9 mouse cellular contexts compared by ENCODE assay signal in the genomic region with DNA sequence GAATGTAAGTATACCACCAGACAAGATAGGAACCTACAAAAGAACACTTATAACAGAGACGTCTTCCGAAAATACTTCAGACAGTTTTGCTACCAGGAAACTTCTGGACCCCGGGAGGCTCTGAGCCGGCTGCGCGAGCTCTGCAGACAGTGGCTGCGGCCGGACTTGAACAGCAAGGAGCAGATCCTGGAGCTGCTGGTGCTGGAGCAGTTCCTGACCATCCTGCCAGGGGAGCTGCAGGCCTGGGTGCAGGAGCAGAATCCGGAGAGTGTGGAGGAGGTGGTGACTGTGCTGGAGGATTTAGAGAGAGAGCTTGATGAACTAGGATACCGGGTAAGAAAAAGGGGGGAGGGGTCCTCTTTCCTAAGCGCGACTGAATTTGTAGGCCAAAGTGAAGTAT. TPM values are rescaled to one million over a fixed set of nuclear protein-coding genes. Genes with fewer than 3 reads are reported as not detected.
DNase-seq lines count a peak whose midpoint lies in the region; ATAC-seq and TF ChIP-seq lines count a peak whose summit lies in the region.
"Had no signal": no experiment of that assay in that cellular context is flagged by ENCODE, and none has a peak within 500 bp of the region (broad histone marks: within the 10 kb centered on the region; RNA-seq: fewer than 3 reads in every experiment).

No protein-coding gene starts in this region.

- no peak for TF ChIP-seq POLR2A in testis, adult 2 months (IDR thresholded peaks at IDR 0.05; ENCODE audit: control insufficient read depth, low read depth, low read length)

- ATAC-seq in forebrain, embryonic 12.5 days (ENCODE audit: low FRiP score): no peak

- peak; percentile 76 for DNase-seq in heart, embryonic 10.5 days (ENCODE audit: low spot score)
- no peak for DNase-seq in heart, postnatal 36 days
- DNase-seq in ES-E14 (ENCODE audit: low read depth, low spot score) (no peak), liver (peak; percentile 9)
- DNase-seq in natural killer cell, adult 2 months (ENCODE audit: low spot score in 2 of 2): no peak
- DNase-seq in thymus, postnatal 36 days: no peak

- TF ChIP-seq CTCF in testis, adult 2 months (IDR thresholded peaks at IDR 0.05; ENCODE audit: control insufficient read depth, insufficient read depth, insufficient replicate concordance, low read depth, low read length): no peak

- H3K27me3 ChIP-seq in heart, embryonic 10.5 days (ENCODE audit: insufficient read depth, poor library complexity, severe bottlenecking): no peaks in the 10 kb centered on the region
- H3K27me3 ChIP-seq in forebrain, embryonic 12.5 days: peaks cover 10% of the 10 kb centered on the region; the same call in 1 of the 2 replicates
- no peaks in the 10 kb centered on the region for H3K27me3 ChIP-seq in testis, adult 2 months (ENCODE audit: control insufficient read depth, insufficient read depth, low read length)

- H3K27ac ChIP-seq in heart, embryonic 10.5 days: no peak overlapping the region
- no peak overlapping the region for H3K27ac ChIP-seq in ES-E14 (ENCODE audit: insufficient read depth, low read depth, low read length, poor library complexity, severe bottlenecking)
- H3K27ac ChIP-seq in forebrain, embryonic 12.5 days: no peak overlapping the region
- H3K27ac ChIP-seq in testis, adult 2 months (ENCODE audit: control insufficient read depth, insufficient read depth, low read depth, low read length): no peak overlapping the region

- in situ Hi-C loops in ES-E14 (cut with MboI; ENCODE audit: low sequenced_read_pairs in 2 of 2, unreplicated experiment in 2 of 2): no loop called here

- H3K4me3 ChIP-seq in heart, embryonic 10.5 days: peak overlapping the region; percentile 85
- H3K4me3 ChIP-seq in ES-E14 (ENCODE audit: insufficient read depth in 1 of 2, low read depth in 1 of 2, low read length in 2 of 2, poor library complexity in 1 of 2, severe bottlenecking in 1 of 2): peak overlapping the region; percentile 76 to 86; a peak in 2 of 4 replicates
- H3K4me3 ChIP-seq in forebrain, embryonic 12.5 days (replicated peaks): peak overlapping the region; percentile 82
- H3K4me3 ChIP-seq in testis, adult 2 months (ENCODE audit: control insufficient read depth, low read depth, low read length): peak overlapping the region; percentile 55

- WGBS in heart, embryonic 10.5 days: 66% methylated on average over 12 of the region's 12 CpGs
- 68% methylated on average over 12 of the region's 12 CpGs for WGBS in forebrain, embryonic 12.5 days

- H3K4me2 ChIP-seq in forebrain, embryonic 12.5 days: peak overlapping the region; percentile 64

- H3K36me3 ChIP-seq in heart, embryonic 10.5 days: peaks cover 20% of the 10 kb centered on the region
- peaks cover 3% of the 10 kb centered on the region; the same call in 1 of the 2 replicates for H3K36me3 ChIP-seq in ES-E14 (ENCODE audit: control insufficient read depth, insufficient read depth, low read length, poor library complexity, severe bottlenecking)
- peaks cover 13% of the 10 kb centered on the region for H3K36me3 ChIP-seq in forebrain, embryonic 12.5 days (replicated peaks)
- no peaks in the 10 kb centered on the region for H3K36me3 ChIP-seq in testis, adult 2 months (ENCODE audit: control insufficient read depth, insufficient read depth, low read length)

- H3K4me1 ChIP-seq in heart, embryonic 10.5 days: peaks cover 8% of the 10 kb centered on the region
- H3K4me1 ChIP-seq in ES-E14 (ENCODE audit: control insufficient read depth in 2 of 2, insufficient read depth in 2 of 2, low read length in 2 of 2, poor library complexity in 1 of 2): 0 out of 4 replicates have a peak, but pooled peaks cover 0 to 2% of the 10 kb centered on the region in 2 experiments
- peaks cover 19% of the 10 kb centered on the region for H3K4me1 ChIP-seq in forebrain, embryonic 12.5 days
- peaks cover 3% of the 10 kb centered on the region; the same call in 1 of the 2 replicates for H3K4me1 ChIP-seq in testis, adult 2 months (ENCODE audit: control insufficient read depth, insufficient read depth, low read length)

- H3K9me3 ChIP-seq in heart, embryonic 10.5 days: no peaks in the 10 kb centered on the region
- H3K9me3 ChIP-seq in ES-E14 (ENCODE audit: control insufficient read depth, insufficient read depth, low read depth, low read length): no peaks in the 10 kb centered on the region
- H3K9me3 ChIP-seq in forebrain, embryonic 12.5 days: no peaks in the 10 kb centered on the region

- H3K9ac ChIP-seq in ES-E14 (ENCODE audit: insufficient read depth, low read depth, low read length, poor library complexity, severe bottlenecking): peak overlapping the region; percentile 62; the same call in 1 of the 2 replicates
- peak overlapping the region; percentile 89; the same call in 1 of the 2 replicates for H3K9ac ChIP-seq in forebrain, embryonic 12.5 days

- intact Hi-C loops in heart, postnatal 36 days (cut with DNase I): loop anchor here (2.0 to 5.0 kb wide), 3 partner anchors 104 to 349 kb away; a partner anchor contains a TSS

TF ChIP-seq in ES-E14, 5 proteins besides CTCF, POLR2A, EP300 and RAD21:
- TF ChIP-seq ZC3H11A (IDR thresholded peaks at IDR 0.05; ENCODE audit: borderline replicate concordance, low read depth, low read length) (no peak), MAFK (IDR thresholded peaks at IDR 0.05; ENCODE audit: insufficient read depth, low read depth, low read length) (no peak), HCFC1 (IDR thresholded peaks at IDR 0.05; ENCODE audit: borderline replicate concordance, insufficient read depth, low read length) (no peak), CHD2 (IDR thresholded peaks at IDR 0.05; ENCODE audit: low read depth, low read length) (no peak), ZNF384 (IDR thresholded peaks at IDR 0.05; ENCODE audit: low read depth, low read length) (no peak)

RNA-seq across cellular contexts. Expression of a gene that starts 1.1 kb away (rescaled TPM):
- polyA plus RNA-seq in heart, embryonic 10.5 days (2016; fragmentation: Nextera tagmentation; extraction: Ambion mirVana): 8.9 and 12.5 TPM in 2 replicates
- 1 to 10 TPM; 5.3 to 5.8 TPM for total RNA-seq in heart, postnatal 36 days (2021)
- 7.1 and 10.4 TPM in 2 replicates for total RNA-seq in ES-E14 (2012; rRNA removed)
- polyA plus RNA-seq in forebrain, embryonic 12.5 days (2016; fragmentation: Nextera tagmentation; extraction: Ambion mirVana): 20.1 and 20.2 TPM in 2 replicates
- 14.6 and 15.3 TPM in 2 replicates for polyA plus RNA-seq in testis, adult 2 months (2012; rRNA removed)

RNA-seq across cellular contexts. Expression of a gene that starts 17.0 kb away (rescaled TPM):
- polyA plus RNA-seq in heart, embryonic 10.5 days (2016; fragmentation: Nextera tagmentation; extraction: Ambion mirVana): not detected in 2 replicates
- not detected for total RNA-seq in heart, postnatal 36 days (2021)
- total RNA-seq in ES-E14 (2012; rRNA removed): not detected in 2 replicates
- polyA plus RNA-seq in forebrain, embryonic 12.5 days (2016; fragmentation: Nextera tagmentation; extraction: Ambion mirVana): not detected in 2 replicates
- polyA plus RNA-seq in testis, adult 2 months (2012; rRNA removed): not detected in 2 replicates
- total RNA-seq: liver, adult 2 months had no signal
- polyA plus RNA-seq: liver, adult 2 months had no signal

RNA-seq across cellular contexts. Expression of a gene that starts 38.8 kb away (rescaled TPM):
- 69.4 and 78.6 TPM in 2 replicates for polyA plus RNA-seq in heart, embryonic 10.5 days (2016; fragmentation: Nextera tagmentation; extraction: Ambion mirVana)
- 10 to 100 TPM; 26.4 to 31.2 TPM for total RNA-seq in heart, postnatal 36 days (2021)
- 20.4 and 21.7 TPM in 2 replicates for total RNA-seq in ES-E14 (2012; rRNA removed)
- polyA plus RNA-seq in forebrain, embryonic 12.5 days (2016; fragmentation: Nextera tagmentation; extraction: Ambion mirVana): 96.5 and 97.3 TPM in 2 replicates
- 9.3 and 10.2 TPM in 2 replicates for polyA plus RNA-seq in testis, adult 2 months (2012; rRNA removed)

RNA-seq across cellular contexts. Expression of a gene that starts 51.8 kb away (rescaled TPM):
- polyA plus RNA-seq in heart, embryonic 10.5 days (2016; fragmentation: Nextera tagmentation; extraction: Ambion mirVana): not detected in 2 replicates
- not detected for total RNA-seq in heart, postnatal 36 days (2021)
- total RNA-seq in ES-E14 (2012; rRNA removed): 2.1 and 2.2 TPM in 2 replicates
- polyA plus RNA-seq in forebrain, embryonic 12.5 days (2016; fragmentation: Nextera tagmentation; extraction: Ambion mirVana): not detected in 2 replicates
- 73.9 and 120 TPM in 2 replicates for polyA plus RNA-seq in testis, adult 2 months (2012; rRNA removed)

Comparison
In these comparisons a context has a peak if more than half of its experiments do, and no peak if none do; other contexts are left out.
1. DNase-seq: peak in heart, embryonic 10.5 days (single experiment) and liver (single experiment); none in heart, postnatal 36 days (0 of 2), ES-E14 (single experiment), natural killer cell, adult 2 months (0 of 2) and thymus, postnatal 36 days (0 of 2).
2. Peak in every context shown above with its lines, with median percentiles within 50 percentile points of each other: H3K4me3 ChIP-seq.